Comparison of ENCODE assay signal across 8 mouse cellular contexts in the genomic region with DNA sequence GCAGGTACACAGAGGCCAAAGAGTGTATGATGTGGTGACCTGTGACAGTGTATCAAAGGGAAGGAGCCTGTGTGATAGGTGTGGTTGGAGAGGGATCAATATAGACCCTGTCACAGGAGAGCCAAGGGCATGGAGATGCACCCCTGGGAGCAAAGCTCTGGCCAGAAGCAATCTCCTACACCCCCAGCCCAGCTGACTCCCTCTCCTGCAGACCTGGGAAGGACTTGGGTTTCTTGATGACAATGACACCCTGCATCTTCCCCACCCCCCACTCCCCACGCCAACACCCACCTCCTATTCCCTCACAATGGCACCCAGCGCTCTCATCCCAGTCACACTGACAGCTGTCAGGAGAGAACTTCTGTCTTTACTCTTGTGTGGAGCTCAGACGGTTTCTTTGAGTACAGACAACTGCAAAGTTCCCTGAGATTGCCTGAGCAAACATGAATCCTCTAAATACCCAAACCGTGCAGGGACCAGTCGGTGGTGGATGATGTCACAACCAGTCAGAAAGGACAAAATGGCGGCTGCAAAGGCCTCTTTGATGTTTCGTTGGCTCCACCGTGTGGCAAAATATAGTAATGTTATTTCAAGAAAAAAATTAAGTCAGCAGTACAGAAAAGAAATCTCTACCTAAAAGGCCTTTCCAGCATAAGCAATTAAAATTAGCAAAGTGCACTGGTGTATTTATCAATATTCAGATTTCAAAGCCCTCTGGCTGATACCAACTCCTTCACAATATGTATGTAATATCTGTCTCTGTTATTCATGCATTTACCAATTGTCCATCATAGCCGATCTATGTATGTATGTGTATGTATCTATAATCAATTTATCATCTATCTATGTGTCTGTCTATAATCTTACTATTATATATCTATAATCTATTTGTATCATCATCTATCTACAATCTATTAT. TPM values are rescaled to one million over a fixed set of nuclear protein-coding genes. Genes with fewer than 3 reads are reported as not detected.
DNase-seq lines count a peak whose midpoint lies in the region; ATAC-seq and TF ChIP-seq lines count a peak whose summit lies in the region.

No protein-coding gene starts in this region.

- H3K79me2 ChIP-seq in myocyte (ENCODE audit: control insufficient read depth, insufficient read depth): no peaks in the 10 kb centered on the region

- DNase-seq in CD8-positive naive resting alpha-beta T cell, adult 2 months (ENCODE audit: low read depth in 2 of 2, low spot score in 2 of 2): peak; percentile 67 to 78
- DNase-seq in fibroblast of lung, adult 2 months (ENCODE audit: low read depth): peak; percentile 68
- peak; percentile 83 for DNase-seq in kidney, postnatal 10 days
- no peak for DNase-seq in liver, embryonic 11.5 days (ENCODE audit: low spot score)

- no peak overlapping the region for H3ac ChIP-seq in myocyte (ENCODE audit: control insufficient read depth, insufficient read length)

- peak overlapping the region; percentile 40; the same call in 1 of the 2 replicates for H3K27ac ChIP-seq in brown adipose tissue, adult 24 weeks (replicated peaks; ENCODE audit: low read depth, low read length)
- peak overlapping the region; percentile 46; the same call in 1 of the 2 replicates for H3K27ac ChIP-seq in heart, embryonic 15.5 days
- no peak overlapping the region for H3K27ac ChIP-seq in liver, embryonic 11.5 days (ENCODE audit: low read depth, low read length)
- H3K27ac ChIP-seq in stomach, embryonic 15.5 days: peak overlapping the region; percentile 48; the same call in 1 of the 2 replicates

- no peaks in the 10 kb centered on the region for H3K36me3 ChIP-seq in heart, embryonic 15.5 days
- H3K36me3 ChIP-seq in liver, embryonic 11.5 days (ENCODE audit: control insufficient read depth, insufficient read depth, low read length): no peaks in the 10 kb centered on the region
- no peaks in the 10 kb centered on the region for H3K36me3 ChIP-seq in myocyte (ENCODE audit: control insufficient read depth, insufficient read depth)
- no peaks in the 10 kb centered on the region for H3K36me3 ChIP-seq in stomach, embryonic 15.5 days

- no peaks in the 10 kb centered on the region for H3K27me3 ChIP-seq in heart, embryonic 15.5 days
- no peaks in the 10 kb centered on the region for H3K27me3 ChIP-seq in liver, embryonic 11.5 days (replicated peaks; ENCODE audit: control insufficient read depth, insufficient read depth, low read length)
- no peaks in the 10 kb centered on the region for H3K27me3 ChIP-seq in myocyte (ENCODE audit: control insufficient read depth, insufficient read depth, insufficient read length)
- H3K27me3 ChIP-seq in stomach, embryonic 15.5 days (replicated peaks): no peaks in the 10 kb centered on the region

- H3K4me3 ChIP-seq in brown adipose tissue, adult 24 weeks (ENCODE audit: insufficient read depth, low read depth, low read length): peak overlapping the region; percentile 45
- peak overlapping the region; percentile 44 for H3K4me3 ChIP-seq in heart, embryonic 15.5 days
- H3K4me3 ChIP-seq in liver, embryonic 11.5 days (ENCODE audit: low read depth, low read length): peak overlapping the region; percentile 16; the same call in 1 of the 2 replicates
- no peak overlapping the region for H3K4me3 ChIP-seq in myocyte
- peak overlapping the region; percentile 35 for H3K4me3 ChIP-seq in stomach, embryonic 15.5 days (replicated peaks)

- WGBS in heart, embryonic 15.5 days: 19% methylated on average over 9 of the region's 9 CpGs
- WGBS in liver, embryonic 11.5 days: 20% methylated on average over 9 of the region's 9 CpGs
- WGBS in stomach, embryonic 15.5 days: 19% methylated on average over 9 of the region's 9 CpGs

- ATAC-seq in heart, embryonic 15.5 days (replicated peaks; ENCODE audit: insufficient number of reproducible peaks, insufficient read depth, low FRiP score, low read depth): peak; percentile 55
- ATAC-seq in liver, embryonic 11.5 days (replicated peaks; ENCODE audit: low FRiP score): peak; percentile 70
- ATAC-seq in stomach, embryonic 15.5 days (ENCODE audit: insufficient read depth, low FRiP score, low read depth): peak; percentile 45

- H3K4me1 ChIP-seq in brown adipose tissue, adult 24 weeks (ENCODE audit: control insufficient read depth, insufficient read depth, insufficient read length, low read length): 0 out of 2 replicates have a peak, but pooled peaks cover 2% of the 10 kb centered on the region
- H3K4me1 ChIP-seq in heart, embryonic 15.5 days (replicated peaks): peaks cover 4% of the 10 kb centered on the region
- H3K4me1 ChIP-seq in liver, embryonic 11.5 days (replicated peaks; ENCODE audit: control insufficient read depth, insufficient read depth, low read length): no peaks in the 10 kb centered on the region
- H3K4me1 ChIP-seq in stomach, embryonic 15.5 days: no peaks in the 10 kb centered on the region

- no peaks in the 10 kb centered on the region for H3K9me3 ChIP-seq in heart, embryonic 15.5 days (replicated peaks)
- no peaks in the 10 kb centered on the region for H3K9me3 ChIP-seq in liver, embryonic 11.5 days (ENCODE audit: control insufficient read depth, low read length)
- no peaks in the 10 kb centered on the region for H3K9me3 ChIP-seq in stomach, embryonic 15.5 days

- TF ChIP-seq POLR2A in myocyte (IDR thresholded peaks at IDR 0.05; ENCODE audit: insufficient read length, low read depth): no peak

- H3K4me2 ChIP-seq in heart, embryonic 15.5 days: peak overlapping the region; percentile 67
- H3K4me2 ChIP-seq in liver, embryonic 11.5 days: peak overlapping the region; percentile 57
- H3K4me2 ChIP-seq in myocyte (ENCODE audit: low read depth): peak overlapping the region; percentile 80
- peak overlapping the region; percentile 61 for H3K4me2 ChIP-seq in stomach, embryonic 15.5 days

- peak overlapping the region; percentile 54 for H3K9ac ChIP-seq in heart, embryonic 15.5 days
- H3K9ac ChIP-seq in liver, embryonic 11.5 days (ENCODE audit: low read depth, low read length): no peak overlapping the region
- H3K9ac ChIP-seq in stomach, embryonic 15.5 days: no peak overlapping the region

TF ChIP-seq in myocyte, 11 proteins besides CTCF, POLR2A, EP300 and RAD21:
- TF ChIP-seq CEBPB (IDR thresholded peaks at IDR 0.05; ENCODE audit: insufficient read depth, poor library complexity, severe bottlenecking) (peak; percentile 77), TCF12 (IDR thresholded peaks at IDR 0.05; ENCODE audit: insufficient read depth, poor library complexity, severe bottlenecking) (no peak)
TF ChIP-seq in myocyte: peak in this region for 1.

RNA-seq across cellular contexts. Expression of gene Capn2, which starts 21.9 kb away (rescaled TPM):
- 108 and 113 TPM in 2 replicates for polyA plus RNA-seq in brown adipose tissue, adult 24 weeks (2012; ENCODE audit: insufficient read depth, insufficient read length, missing spikeins)
- 84.9 and 94.3 TPM in 2 replicates for polyA plus RNA-seq in heart, embryonic 15.5 days (2015; fragmentation: Nextera tagmentation; extraction: Ambion mirVana)
- polyA plus RNA-seq in liver, embryonic 11.5 days (2014; fragmentation: Nextera tagmentation; extraction: Ambion mirVana): 49.5 and 51.4 TPM in 2 replicates
- polyA plus RNA-seq in myocyte (2012; fragmentation: generic; extraction: Trizol): 148 TPM
- 107 and 108 TPM in 2 replicates for polyA plus RNA-seq in stomach, embryonic 15.5 days (2015; fragmentation: Nextera tagmentation; extraction: Ambion mirVana)

RNA-seq across cellular contexts. Expression of gene Capn8, which starts 25.5 kb away (rescaled TPM):
- not detected in 2 replicates for polyA plus RNA-seq in brown adipose tissue, adult 24 weeks (2012; ENCODE audit: insufficient read depth, insufficient read length, missing spikeins)
- polyA plus RNA-seq in heart, embryonic 15.5 days (2015; fragmentation: Nextera tagmentation; extraction: Ambion mirVana): not detected in 2 replicates
- not detected in 2 replicates for polyA plus RNA-seq in liver, embryonic 11.5 days (2014; fragmentation: Nextera tagmentation; extraction: Ambion mirVana)
- polyA plus RNA-seq in myocyte (2012; fragmentation: generic; extraction: Trizol): not detected
- 2.2 and 2.4 TPM in 2 replicates for polyA plus RNA-seq in stomach, embryonic 15.5 days (2015; fragmentation: Nextera tagmentation; extraction: Ambion mirVana)
